Mouse (Mus musculus) liver, postnatal 0 days (tissue): ENCODE results near the gene Asphd1.

Experiments used
- CTCF ChIP-seq: sonication (generic); IDR thresholded peaks from 2 replicates; pipeline ENCODE4 v1.5.1; 2016; ENCODE audit warnings: antibody characterized with exemption, low read depth
- EP300 ChIP-seq: IDR thresholded peaks from 2 replicates; pipeline ENCODE4 v1.6.1; 2016; ENCODE audit warnings: antibody characterized with exemption, low read depth, mild to moderate bottlenecking

DNA sequence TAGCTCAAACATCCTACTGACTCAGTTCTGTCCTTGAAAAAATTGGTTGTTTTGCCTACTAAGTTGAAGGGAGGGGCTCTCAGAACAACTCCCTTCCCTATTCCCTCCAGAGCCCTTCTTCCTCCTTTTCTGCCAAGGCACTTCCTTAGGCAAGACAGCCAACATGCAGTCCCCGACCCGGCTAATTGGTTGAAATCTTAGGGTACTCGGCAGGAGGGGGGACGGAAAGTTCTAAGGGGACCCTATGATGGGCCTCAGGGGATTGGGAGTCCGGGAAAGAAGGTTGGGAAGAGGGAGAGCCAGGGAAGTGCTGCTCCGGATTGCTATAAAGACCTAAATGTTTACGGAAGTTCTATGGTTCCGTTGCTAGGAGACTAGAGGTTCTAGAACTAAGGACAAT is 26.1 kb upstream of the Asphd1 start:
- no peak for TF ChIP-seq CTCF
- TF ChIP-seq EP300: no peak
